Mouse (Mus musculus): ENCODE results near the gene Ndc80. TPM values are rescaled to one million over a fixed set of nuclear protein-coding genes. Genes with fewer than 3 reads are reported as not detected.

Ndc80 gene
- 3.2 and 4.0 TPM in 2 replicates for total RNA-seq (2014; rRNA removed)
- 4.8 and 5.7 TPM in 2 replicates for polyA plus RNA-seq (2015; fragmentation: Nextera tagmentation; extraction: Ambion mirVana)

- peak; percentile 97 for DNase-seq
- Histone ChIP-seq H3K9me3 (ENCODE audit: low read length) (no peaks in the 10 kb centered on the region), H3K4me1 (ENCODE audit: insufficient read depth) (no peaks in the 10 kb centered on the region), H3K9ac (peak within 1 kb of the TSS; percentile 77), H3K4me2 (ENCODE audit: low read depth) (peak within 1 kb of the TSS; percentile 60), H3K27ac (ENCODE audit: low read depth, low read length) (peak within 1 kb of the TSS; percentile 97), H3K36me3 (ENCODE audit: insufficient read depth) (no peaks in the 10 kb centered on the region), H3K4me3 (ENCODE audit: low read depth, low read length) (peak within 1 kb of the TSS; percentile 57), H3K27me3 (ENCODE audit: insufficient read depth, low read length) (no peaks in the 10 kb centered on the region)
- under 1% methylated on average over 66 of the region's 66 CpGs for WGBS
- peak; percentile 58 for TF ChIP-seq CTCF (IDR thresholded peaks at IDR 0.05; ENCODE audit: low read depth)
- ATAC-seq, result peak; percentile 98
Measured at GRCm38 (mm10) chr17:71526711-71527564, at the start of gene Ndc80. Gene Ndc80 (minus strand): TSS chr17:71526857.

DNA sequence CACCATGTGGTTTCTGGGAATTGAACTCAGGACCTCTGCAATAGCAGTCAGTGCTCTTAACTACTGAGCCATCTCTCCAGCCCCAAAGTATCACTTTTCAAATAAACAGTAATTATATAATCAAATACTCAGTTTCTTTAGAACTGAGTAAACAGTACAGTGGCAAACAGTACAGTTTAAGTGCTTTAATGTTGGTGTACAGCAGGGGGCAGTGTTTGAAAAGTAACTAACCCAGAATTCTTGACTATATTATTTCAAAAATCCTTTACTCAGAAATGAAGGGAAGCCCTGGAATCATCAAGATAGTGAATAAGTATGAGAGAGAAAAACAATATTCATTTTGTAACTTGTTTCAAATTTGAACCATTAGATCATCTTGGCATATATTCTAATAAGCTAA is 35.0 kb upstream of the Ndc80 start:
- ATAC-seq (no peak; the same call in 1 of the 2 replicates), DNase-seq (peak; percentile 62)
- H3K4me1 ChIP-seq (ENCODE audit: insufficient read depth), result no peaks in the 10 kb centered on the region
- peak; percentile 59 for TF ChIP-seq CTCF (IDR thresholded peaks at IDR 0.05; ENCODE audit: low read depth)
- H3K4me3 ChIP-seq (ENCODE audit: low read depth, low read length), result no peak overlapping the region
- H3K27ac ChIP-seq (ENCODE audit: low read depth, low read length), result no peak overlapping the region
- H3K9ac ChIP-seq, result no peak overlapping the region
- H3K9me3 ChIP-seq (ENCODE audit: low read length), result no peaks in the 10 kb centered on the region
- no peak overlapping the region for H3K4me2 ChIP-seq (ENCODE audit: low read depth)
- no peaks in the 10 kb centered on the region for H3K27me3 ChIP-seq (ENCODE audit: insufficient read depth, low read length)
- H3K36me3 ChIP-seq (ENCODE audit: insufficient read depth), result no peaks in the 10 kb centered on the region

DNA sequence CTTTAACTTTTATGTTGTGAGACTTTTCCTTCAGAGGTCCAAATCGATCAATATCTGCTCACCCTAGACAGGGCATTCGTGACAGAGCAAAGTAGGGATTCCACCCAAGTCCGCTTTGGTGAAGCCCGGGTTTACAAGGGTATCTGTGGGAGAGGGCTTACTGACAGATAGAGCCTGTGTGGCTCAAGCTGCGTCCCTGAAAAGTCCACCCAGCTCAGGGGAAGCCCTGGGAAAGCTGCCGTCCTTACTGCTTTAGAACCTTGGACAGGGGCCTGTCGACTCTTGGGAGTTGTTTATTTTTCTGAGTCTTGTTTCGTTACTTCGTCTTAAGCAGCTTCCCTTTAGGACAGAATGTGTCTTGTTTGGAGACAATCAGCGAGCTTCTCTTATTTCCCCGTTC is 26.2 kb upstream of the Ndc80 start:
- H3K4me1 ChIP-seq (ENCODE audit: insufficient read depth), result no peaks in the 10 kb centered on the region
- H3K36me3 ChIP-seq (ENCODE audit: insufficient read depth), result no peaks in the 10 kb centered on the region
- 14% methylated on average over 11 of the region's 11 CpGs for WGBS
- H3K27me3 ChIP-seq (ENCODE audit: insufficient read depth, low read length), result peaks cover 10% of the 10 kb centered on the region
- TF ChIP-seq CTCF (IDR thresholded peaks at IDR 0.05; ENCODE audit: low read depth), result no peak
- peak overlapping the region; percentile 97 for H3K4me2 ChIP-seq (ENCODE audit: low read depth)
- no peak overlapping the region for H3K27ac ChIP-seq (ENCODE audit: low read depth, low read length)
- ATAC-seq, result no peak
- DNase-seq, result no peak
- no peak overlapping the region for H3K9ac ChIP-seq
- no peaks in the 10 kb centered on the region for H3K9me3 ChIP-seq (ENCODE audit: low read length)
- peak overlapping the region; percentile 81 for H3K4me3 ChIP-seq (ENCODE audit: low read depth, low read length)

DNA sequence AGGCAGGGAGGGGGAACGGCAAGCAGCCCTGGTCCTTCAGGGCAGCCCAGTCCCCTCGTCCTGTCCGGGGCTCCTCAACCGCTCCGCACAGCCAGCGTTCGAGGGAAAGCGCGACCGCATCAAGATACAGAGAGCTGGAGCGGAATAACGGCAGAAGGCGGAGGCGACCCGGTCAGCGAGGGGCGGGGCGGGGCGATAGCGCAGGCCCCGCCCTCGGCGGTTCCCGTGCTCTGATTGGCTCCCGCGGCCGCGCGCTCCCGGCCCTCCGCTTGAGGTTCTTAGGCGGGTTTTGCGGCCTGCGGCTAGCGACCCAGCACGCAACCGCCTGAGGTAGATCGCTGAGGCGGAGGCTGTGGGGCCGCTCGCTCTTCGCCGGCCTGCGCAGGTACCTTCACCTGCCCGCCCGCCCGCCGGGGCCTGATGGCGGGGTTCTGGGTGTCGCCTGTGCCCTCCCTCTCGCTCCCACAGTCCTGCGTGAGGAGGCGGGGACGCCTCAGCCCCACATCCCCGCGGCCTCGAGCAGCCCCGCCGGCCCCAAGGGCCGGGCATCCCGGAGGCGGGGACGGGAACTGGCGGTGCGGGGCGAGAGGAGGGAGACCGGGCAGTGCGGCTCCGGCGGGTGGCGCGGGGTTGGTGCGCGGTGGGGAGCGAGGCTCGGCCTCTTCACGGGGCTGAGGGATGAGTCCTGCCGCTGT is 25.2 kb upstream of the Ndc80 start, which contains the start of gene Spdya:
TSS of gene Spdya (plus strand) at position 305 of the 695 bp plus-strand sequence.
- 2% methylated on average over 73 of the region's 78 CpGs for WGBS
- peak; percentile 88 for DNase-seq
- no peaks in the 10 kb centered on the region for H3K9me3 ChIP-seq (ENCODE audit: low read length)
- 0 out of 2 replicates have a peak within 1 kb of the TSS, but pooled peaks have one; percentile 29 for H3K27ac ChIP-seq (ENCODE audit: low read depth, low read length)
- TF ChIP-seq CTCF (IDR thresholded peaks at IDR 0.05; ENCODE audit: low read depth), result 0 out of 2 replicates have a peak, but pooled peaks have one; percentile 12
- peaks cover 10% of the 10 kb centered on the region for H3K27me3 ChIP-seq (ENCODE audit: insufficient read depth, low read length)
- ATAC-seq, result peak; percentile 97
- no peaks in the 10 kb centered on the region for H3K36me3 ChIP-seq (ENCODE audit: insufficient read depth)
- peak within 1 kb of the TSS; percentile 97 for H3K4me2 ChIP-seq (ENCODE audit: low read depth)
- H3K4me1 ChIP-seq (ENCODE audit: insufficient read depth), result no peaks in the 10 kb centered on the region
- peak within 1 kb of the TSS; percentile 81 for H3K4me3 ChIP-seq (ENCODE audit: low read depth, low read length)
- H3K9ac ChIP-seq, result peak within 1 kb of the TSS; percentile 73

DNA sequence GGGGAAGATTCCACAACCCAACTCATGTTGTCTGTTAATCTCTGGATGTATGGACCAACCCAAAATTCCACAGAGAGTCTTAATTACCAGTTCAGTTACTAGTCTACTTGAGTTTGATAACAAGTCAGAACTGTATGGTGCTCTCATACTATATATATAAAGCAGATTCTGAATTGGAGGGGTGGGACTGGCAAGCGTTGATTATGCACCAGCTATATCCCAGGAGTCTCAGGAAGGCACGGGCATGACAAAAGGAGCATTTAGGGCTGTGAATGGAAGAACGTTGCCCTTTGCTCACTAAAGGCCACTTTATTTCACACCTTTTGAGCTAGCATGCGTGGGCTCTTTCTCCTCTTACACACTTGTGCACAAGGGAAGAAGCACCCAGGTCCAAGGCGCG is 24.7 kb upstream of the Ndc80 start:
- ATAC-seq, result peak; percentile 44
- WGBS, result 5% methylated on average over 6 of the region's 6 CpGs
- no peak overlapping the region for H3K27ac ChIP-seq (ENCODE audit: low read depth, low read length)

GRCm38 (mm10) chr17:71548586-71548985 is 21.9 kb upstream of the Ndc80 start:
- ATAC-seq, result no peak
- no peak overlapping the region for H3K27ac ChIP-seq (ENCODE audit: low read depth, low read length)
- DNase-seq, result peak; percentile 33
- H3K9me3 ChIP-seq (ENCODE audit: low read length), result no peaks in the 10 kb centered on the region
- no peaks in the 10 kb centered on the region for H3K36me3 ChIP-seq (ENCODE audit: insufficient read depth)
- H3K4me3 ChIP-seq (ENCODE audit: low read depth, low read length), result no peak overlapping the region
- 0% methylated on average over 1 of the region's 1 CpGs for WGBS
- peak; percentile 59 for TF ChIP-seq CTCF (IDR thresholded peaks at IDR 0.05; ENCODE audit: low read depth)
- no peak overlapping the region for H3K4me2 ChIP-seq (ENCODE audit: low read depth)
- no peak overlapping the region for H3K9ac ChIP-seq
- H3K4me1 ChIP-seq (ENCODE audit: insufficient read depth), result no peaks in the 10 kb centered on the region
- H3K27me3 ChIP-seq (ENCODE audit: insufficient read depth, low read length), result peaks cover 8% of the 10 kb centered on the region

More for the DNA sequence above, 24.7 kb upstream of the Ndc80 start:
- Histone ChIP-seq H3K4me3 (ENCODE audit: low read depth, low read length) (peak overlapping the region; percentile 81), H3K9me3 (ENCODE audit: low read length) (no peaks in the 10 kb centered on the region), H3K4me1 (ENCODE audit: insufficient read depth) (no peaks in the 10 kb centered on the region), H3K9ac (peak overlapping the region; percentile 73), H3K4me2 (ENCODE audit: low read depth) (peak overlapping the region; percentile 97), H3K27me3 (ENCODE audit: insufficient read depth, low read length) (peaks cover 10% of the 10 kb centered on the region), H3K36me3 (ENCODE audit: insufficient read depth) (no peaks in the 10 kb centered on the region)
- no peak for DNase-seq
- no peak for TF ChIP-seq CTCF (IDR thresholded peaks at IDR 0.05; ENCODE audit: low read depth)

All from forebrain, postnatal 0 days (tissue).